Comparison of ENCODE assay signal across 22 mouse cellular contexts in genomic region chr4:128441228-128441627, GRCm38 (mm10).
DNase-seq lines count a peak whose midpoint lies in the region; ATAC-seq and TF ChIP-seq lines count a peak whose summit lies in the region.
"Had no signal": no experiment of that assay in that cellular context is flagged by ENCODE, and none has a peak within 500 bp of the region (broad histone marks: within the 10 kb centered on the region; RNA-seq: fewer than 3 reads in every experiment).

No protein-coding gene starts in this region.

- H3K9ac ChIP-seq in forebrain, embryonic 15.5 days (replicated peaks): no peak overlapping the region
- H3K9ac ChIP-seq in forebrain, embryonic 11.5 days (ENCODE audit: low read length): no peak overlapping the region
- no peak overlapping the region for H3K9ac ChIP-seq in liver, adult 2 months (ENCODE audit: low read depth, low read length)
- no peak overlapping the region for H3K9ac ChIP-seq in liver, embryonic 12.5 days
- H3K9ac ChIP-seq: embryonic facial prominence, embryonic 12.5 days; forebrain, embryonic 12.5 days had no signal

- 0 out of 2 replicates have a peak overlapping the region, but pooled peaks have one; percentile 7 for H3K27ac ChIP-seq in forebrain, embryonic 15.5 days (replicated peaks)
- no peak overlapping the region for H3K27ac ChIP-seq in forebrain, embryonic 11.5 days (ENCODE audit: low read depth, low read length)
- no peak overlapping the region for H3K27ac ChIP-seq in liver, adult 2 months (replicated peaks; ENCODE audit: insufficient read depth, low read depth, low read length)
- H3K27ac ChIP-seq in liver, embryonic 12.5 days: no peak overlapping the region
- H3K27ac ChIP-seq: embryonic facial prominence, embryonic 10.5 days; embryonic facial prominence, embryonic 12.5 days; forebrain, embryonic 12.5 days had no signal

- no peak overlapping the region for H3K4me3 ChIP-seq in forebrain, embryonic 15.5 days
- H3K4me3 ChIP-seq in forebrain, embryonic 11.5 days (ENCODE audit: low read depth, low read length): no peak overlapping the region
- no peak overlapping the region for H3K4me3 ChIP-seq in liver, adult 2 months (ENCODE audit: insufficient read depth, low read depth, low read length)
- no peak overlapping the region for H3K4me3 ChIP-seq in liver, embryonic 12.5 days
- H3K4me3 ChIP-seq: embryonic facial prominence, embryonic 10.5 days; embryonic facial prominence, embryonic 12.5 days; forebrain, embryonic 12.5 days had no signal

- H3K36me3 ChIP-seq in forebrain, embryonic 15.5 days: no peaks in the 10 kb centered on the region
- H3K36me3 ChIP-seq in forebrain, embryonic 11.5 days (ENCODE audit: control insufficient read depth, insufficient read depth, low read length): no peaks in the 10 kb centered on the region
- H3K36me3 ChIP-seq in liver, adult 2 months (ENCODE audit: control insufficient read depth, insufficient read depth, low read length): no peaks in the 10 kb centered on the region
- no peaks in the 10 kb centered on the region for H3K36me3 ChIP-seq in liver, embryonic 12.5 days
- H3K36me3 ChIP-seq: embryonic facial prominence, embryonic 10.5 days; embryonic facial prominence, embryonic 12.5 days; forebrain, embryonic 12.5 days; G1E had no signal

- H3K27me3 ChIP-seq in forebrain, embryonic 15.5 days: no peaks in the 10 kb centered on the region
- H3K27me3 ChIP-seq in forebrain, embryonic 11.5 days (ENCODE audit: control insufficient read depth, insufficient read depth, low read length): no peaks in the 10 kb centered on the region
- H3K27me3 ChIP-seq in liver, adult 2 months (ENCODE audit: control insufficient read depth, insufficient read depth, low read length): no peaks in the 10 kb centered on the region
- no peaks in the 10 kb centered on the region for H3K27me3 ChIP-seq in liver, embryonic 12.5 days (replicated peaks)
- H3K27me3 ChIP-seq: embryonic facial prominence, embryonic 12.5 days; forebrain, embryonic 12.5 days; Patski had no signal

- no peak for ATAC-seq in forebrain, embryonic 15.5 days (replicated peaks)
- no peak for ATAC-seq in forebrain, embryonic 11.5 days (replicated peaks; ENCODE audit: low FRiP score)
- no peak for ATAC-seq in liver, embryonic 12.5 days
- ATAC-seq: activated CD4-positive, CD25-positive, alpha-beta regulatory T cell, adult 4 months; CD4-positive, CD25-positive, alpha-beta regulatory T cell, adult 4 months; forebrain, embryonic 14.5 days; Patski had no signal

- no peak for TF ChIP-seq POLR2A in liver, adult 2 months (IDR thresholded peaks at IDR 0.05; ENCODE audit: extremely low read depth, insufficient read depth, low read length)

- no peak for DNase-seq in forebrain, embryonic 11.5 days (ENCODE audit: low spot score)
- peak; percentile 6 for DNase-seq in liver, adult 2 months (ENCODE audit: extremely low read depth, low read depth, low spot score)
- no peak for DNase-seq in spleen, postnatal 10 days (ENCODE audit: low spot score in 2 of 2)
- DNase-seq: adrenal gland, adult 8-10 months; adrenal gland, postnatal 14 days; adrenal gland, postnatal 36 days; B cell, adult 2 months; cerebellum, adult 11-12 months; cerebellum, adult 2 months; cerebellum, adult 9-10 months; cerebellum, postnatal 10 days; cerebellum, postnatal 25 days had no signal

- no peak overlapping the region for H3K4me2 ChIP-seq in forebrain, embryonic 15.5 days (replicated peaks)
- H3K4me2 ChIP-seq in forebrain, embryonic 11.5 days (ENCODE audit: low read depth, low read length, severe bottlenecking): no peak overlapping the region
- no peak overlapping the region for H3K4me2 ChIP-seq in liver, embryonic 12.5 days
- H3K4me2 ChIP-seq: embryonic facial prominence, embryonic 12.5 days; forebrain, embryonic 12.5 days had no signal

- H3K9me3 ChIP-seq in forebrain, embryonic 15.5 days: no peaks in the 10 kb centered on the region
- no peaks in the 10 kb centered on the region for H3K9me3 ChIP-seq in forebrain, embryonic 11.5 days (ENCODE audit: control insufficient read depth, low read length)
- H3K9me3 ChIP-seq in liver, embryonic 12.5 days (replicated peaks): no peaks in the 10 kb centered on the region
- H3K9me3 ChIP-seq: embryonic facial prominence, embryonic 10.5 days; embryonic facial prominence, embryonic 12.5 days; forebrain, embryonic 12.5 days had no signal

- no peaks in the 10 kb centered on the region for H3K79me2 ChIP-seq in liver, adult 2 months (ENCODE audit: control insufficient read depth, insufficient read depth, low read length)

- TF ChIP-seq CTCF in liver, adult 2 months (IDR thresholded peaks at IDR 0.05; ENCODE audit: low read depth, low read length): no peak

- 71% methylated on average over 2 of the region's 2 CpGs for WGBS in forebrain, embryonic 15.5 days
- 94% methylated on average over 2 of the region's 2 CpGs for WGBS in forebrain, embryonic 11.5 days
- WGBS in liver, adult 2 months: 83% methylated on average over 2 of the region's 2 CpGs
- WGBS in liver, embryonic 12.5 days (ENCODE audit: insufficient replicate concordance): 67% methylated on average over 2 of the region's 2 CpGs

- peaks cover 35% of the 10 kb centered on the region for H3K4me1 ChIP-seq in forebrain, embryonic 15.5 days
- no peaks in the 10 kb centered on the region for H3K4me1 ChIP-seq in forebrain, embryonic 11.5 days (replicated peaks; ENCODE audit: control insufficient read depth, insufficient read depth, low read length)
- H3K4me1 ChIP-seq in liver, adult 2 months (ENCODE audit: control insufficient read depth, insufficient read depth, low read length): no peaks in the 10 kb centered on the region
- no peaks in the 10 kb centered on the region for H3K4me1 ChIP-seq in liver, embryonic 12.5 days
- H3K4me1 ChIP-seq: embryonic facial prominence, embryonic 12.5 days had no signal
